Mouse (Mus musculus): Measurements from ENCODE around the gene Atp2b1. TPM values are rescaled to one million over a fixed set of nuclear protein-coding genes. Genes with fewer than 3 reads are reported as not detected.

The Atp2b1 gene
- polyA plus RNA-seq (2017; shearing (Covaris generic)): 167 TPM

DNA sequence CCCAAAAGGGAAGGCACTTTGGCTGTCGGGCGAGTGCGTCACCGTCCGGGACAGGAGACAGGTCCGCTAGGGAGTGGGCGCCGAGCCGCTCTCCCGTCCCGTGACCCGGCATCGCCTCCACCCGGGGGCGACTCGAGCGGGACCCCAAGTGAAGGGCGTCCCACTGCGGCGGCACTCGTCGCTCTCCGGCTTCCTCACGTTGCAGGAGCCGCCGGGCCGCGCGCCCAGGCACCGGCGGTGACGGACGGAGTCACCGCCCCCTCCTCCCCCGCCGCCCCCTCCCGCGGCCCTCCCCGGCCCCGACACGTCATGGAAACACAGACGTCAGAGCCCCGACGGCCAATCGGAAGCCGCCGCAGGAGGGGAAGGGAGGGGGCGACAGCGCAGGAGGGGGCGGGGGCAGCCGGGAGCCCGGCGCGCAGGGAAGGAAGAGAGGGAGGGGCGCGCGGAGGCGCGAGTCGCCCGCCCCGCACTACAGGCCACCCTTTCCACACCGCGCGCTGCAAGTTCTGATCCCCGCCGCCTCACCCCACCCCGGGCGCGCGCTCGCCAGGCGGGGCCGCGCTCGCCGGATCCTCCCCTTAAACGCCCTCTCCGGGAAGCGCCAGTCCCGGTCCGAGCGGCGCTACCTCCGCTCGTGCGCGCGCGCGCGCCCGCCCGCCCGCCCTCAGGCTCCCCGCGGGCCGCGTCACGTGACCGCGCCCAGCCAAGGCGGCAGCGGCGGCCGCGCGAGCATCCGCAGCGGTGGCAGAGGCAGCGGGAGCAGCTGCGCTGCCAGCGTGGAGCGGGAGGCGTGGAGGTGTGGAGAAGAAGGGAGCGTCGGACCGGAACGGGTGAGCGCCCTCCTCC lies at the start of gene Atp2b1:
Gene Atp2b1 (plus strand): TSS at position 446 of the 849 bp plus-strand sequence.

Other genes with a start within 250 kb of the Atp2b1 start
- gene Poc1b, start 192.6 kb downstream of the Atp2b1 start, polyA plus RNA-seq (2017; shearing (Covaris generic)): 26.9 TPM
- gene Galnt4, start 193.8 kb downstream of the Atp2b1 start, polyA plus RNA-seq (2017; shearing (Covaris generic)): 8.6 TPM
- 0.40 TPM for gene Phxr2, start 211.9 kb downstream of the Atp2b1 start, polyA plus RNA-seq (2017; shearing (Covaris generic))

All from CD4-positive, CD25-positive, alpha-beta regulatory T cell, adult 9 weeks (primary cell).